Mouse (Mus musculus): ENCODE measurements around the gene Lrmp.

- TF ChIP-seq CTCF (IDR thresholded peaks at IDR 0.05; ENCODE audit: low read depth, low read length) (no peak), POLR2AphosphoS5 (IDR thresholded peaks at IDR 0.05; ENCODE audit: insufficient replicate concordance, low read depth, low read length) (no peak), TAL1 (conservative IDR thresholded peaks at IDR 0.05; ENCODE audit: low read depth, low read length) (no peak)
Measured at GRCm38 (mm10) chr6:145076286-145076685, 39.2 kb upstream of the Lrmp start.
